Mouse (Mus musculus): ENCODE measurements at regions not wholly inside any gene's neighbourhood (a gene's known extent, or its start where the extent isn't known, plus 50 kb on each side); places are given as distances from the start of the nearest gene placed in this dataset.
"Not testable (repeated sequence)": the region's sequence is repeated elsewhere in the genome, so short reads cannot be mapped to it uniquely, and the experiment has no call there.

DNA sequence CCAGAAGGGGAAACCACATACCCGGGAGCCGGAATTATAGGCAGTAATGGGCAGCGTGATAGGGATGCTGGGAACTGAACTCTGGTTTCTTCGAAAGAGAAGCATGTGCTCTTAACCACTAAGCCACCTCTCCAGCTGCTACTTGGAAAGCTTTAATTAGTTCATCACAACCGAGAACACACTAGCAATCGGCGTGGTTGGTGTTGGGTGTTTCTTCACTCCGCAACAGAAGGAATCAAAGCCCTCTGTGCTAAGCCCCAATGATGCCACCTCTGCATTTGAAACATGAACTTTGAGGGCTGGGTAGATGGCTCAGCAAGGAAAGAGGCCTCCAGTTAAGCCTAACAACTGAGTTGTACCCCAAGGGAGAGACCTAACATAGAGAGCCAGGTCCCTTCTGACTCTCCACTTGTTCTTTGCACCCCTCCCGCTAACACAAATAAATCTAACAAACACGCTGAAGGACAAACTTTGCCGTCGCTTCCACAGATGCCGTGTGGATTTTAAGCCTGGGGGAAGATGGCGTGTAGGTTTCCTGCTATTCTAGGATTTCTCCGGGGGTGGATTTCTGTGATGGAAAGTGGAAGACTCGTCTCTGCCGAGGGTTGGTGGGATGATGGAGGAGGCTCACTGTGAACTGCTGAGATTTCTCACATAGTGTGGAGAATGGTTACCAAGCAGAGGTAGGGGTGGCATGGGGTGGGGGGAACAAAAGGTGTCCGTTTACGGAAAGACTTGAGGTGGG lies 257.4 kb downstream of the Diras2 start:
- no peak for DNase-seq (ENCODE audit: low spot score)

DNA sequence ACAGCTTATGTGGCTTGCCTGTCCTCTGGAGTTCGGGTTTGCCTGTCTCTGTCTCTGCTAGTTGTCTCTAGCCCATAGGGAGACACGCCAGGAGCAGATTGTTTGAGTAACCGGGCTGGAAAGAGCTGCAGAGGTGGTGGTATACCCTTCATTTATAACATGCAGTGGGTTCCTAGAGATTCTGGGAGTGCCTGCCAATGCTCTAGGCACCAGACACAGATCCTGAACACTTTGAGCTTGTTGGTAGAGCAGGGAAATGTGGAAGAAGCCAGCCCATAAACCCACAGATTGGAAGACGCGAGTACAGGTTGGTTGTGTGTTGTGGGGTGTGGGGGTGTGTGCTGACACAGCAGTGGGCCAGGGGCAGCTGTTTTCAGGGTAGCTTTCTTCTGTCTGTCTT lies 255.9 kb downstream of the Diras2 start:
- DNase-seq (ENCODE audit: low spot score), result no peak

DNA sequence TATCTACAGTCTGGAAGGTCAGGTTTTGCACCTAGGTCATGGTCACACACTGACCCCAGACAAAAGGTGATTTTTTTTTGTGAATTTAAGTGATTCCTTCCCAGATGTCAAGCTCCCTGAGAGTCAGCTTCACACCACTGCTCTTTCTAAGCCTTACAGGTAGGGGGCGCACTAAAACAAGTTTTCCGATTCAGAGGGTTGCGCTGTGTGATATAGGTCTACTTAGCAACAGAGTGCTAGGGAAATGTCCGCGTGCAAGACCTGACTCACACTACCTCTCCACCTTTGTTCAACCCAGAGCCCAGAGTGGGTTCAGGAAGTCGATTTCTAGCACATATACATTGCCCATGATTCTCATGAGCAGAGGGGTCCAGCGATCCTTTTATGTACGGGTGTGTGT lies 255.4 kb downstream of the Diras2 start:
- no peak for DNase-seq (ENCODE audit: low spot score)

DNA sequence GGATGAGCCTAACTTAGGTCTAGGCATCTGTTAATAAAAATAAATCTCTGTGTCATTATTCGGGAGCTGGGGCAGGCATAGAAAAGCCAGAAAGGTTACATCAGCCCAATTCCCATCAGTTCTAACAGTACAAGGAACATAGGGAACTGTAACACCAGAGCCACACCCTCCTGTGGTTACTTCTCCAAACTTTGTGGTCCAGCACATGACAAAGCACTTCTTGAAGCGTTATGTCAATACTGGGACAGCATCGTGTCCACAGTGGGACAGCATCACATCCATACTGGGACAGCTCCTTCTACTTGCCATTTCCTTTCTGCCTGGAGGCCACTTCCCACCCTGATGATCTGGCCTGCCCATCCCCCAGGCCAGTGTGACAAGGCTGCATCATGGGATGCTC lies 253.9 kb downstream of the Diras2 start:
- DNase-seq (ENCODE audit: low spot score), result no peak

DNA sequence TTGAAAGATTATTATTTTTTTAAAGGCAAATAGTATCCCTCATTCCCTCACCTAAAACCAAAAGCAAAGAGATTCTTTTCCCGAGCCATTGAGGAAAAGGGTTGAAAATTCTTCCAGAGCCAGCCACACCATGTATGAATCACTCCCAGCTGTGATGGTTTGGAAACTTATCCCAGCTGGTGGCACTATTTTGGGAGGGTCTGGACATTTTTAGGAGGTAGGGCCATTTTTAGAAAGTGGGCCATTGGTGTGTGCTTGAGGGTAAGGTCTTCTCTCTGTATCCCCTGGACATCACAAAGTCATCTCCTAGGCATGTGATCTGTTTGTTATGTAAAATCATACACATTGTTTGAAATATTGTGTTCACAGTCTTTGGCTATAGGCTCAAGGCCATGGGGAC lies 252.2 kb downstream of the Diras2 start:
- no peak for DNase-seq (ENCODE audit: low spot score)

DNA sequence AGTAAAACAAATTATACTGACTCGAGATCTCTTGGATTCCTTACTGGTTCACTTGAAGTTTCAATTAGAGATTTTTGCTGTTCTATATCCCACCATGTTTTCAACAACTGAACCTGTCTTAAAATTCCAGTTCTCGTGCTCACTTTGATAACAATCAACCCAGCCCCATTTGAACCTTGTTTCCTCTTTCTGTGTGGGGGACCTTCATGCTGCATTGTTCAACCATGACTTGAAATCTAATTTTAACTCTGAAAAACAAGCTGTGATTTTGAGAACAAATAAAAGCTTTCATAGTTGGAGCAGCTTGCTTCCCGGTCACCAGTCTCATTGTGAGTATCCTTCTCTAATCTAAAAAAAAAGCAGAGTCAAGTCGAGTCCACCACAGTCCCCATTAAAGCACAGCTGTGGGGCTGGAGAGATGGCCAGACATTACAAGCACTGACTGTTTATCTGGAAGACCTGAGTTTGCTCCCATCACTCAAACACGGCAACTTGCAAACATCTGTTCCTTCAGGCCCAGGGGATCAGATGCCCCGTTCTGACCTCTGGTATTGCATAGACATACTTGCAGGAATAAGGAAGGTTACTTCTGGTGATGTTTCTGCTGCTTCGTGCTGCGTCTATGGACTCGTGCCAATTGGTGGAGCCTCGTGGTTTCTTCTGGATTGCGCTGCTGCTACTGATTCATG lies 251.7 kb downstream of the Diras2 start:
- DNase-seq (ENCODE audit: low spot score), result no peak

DNA sequence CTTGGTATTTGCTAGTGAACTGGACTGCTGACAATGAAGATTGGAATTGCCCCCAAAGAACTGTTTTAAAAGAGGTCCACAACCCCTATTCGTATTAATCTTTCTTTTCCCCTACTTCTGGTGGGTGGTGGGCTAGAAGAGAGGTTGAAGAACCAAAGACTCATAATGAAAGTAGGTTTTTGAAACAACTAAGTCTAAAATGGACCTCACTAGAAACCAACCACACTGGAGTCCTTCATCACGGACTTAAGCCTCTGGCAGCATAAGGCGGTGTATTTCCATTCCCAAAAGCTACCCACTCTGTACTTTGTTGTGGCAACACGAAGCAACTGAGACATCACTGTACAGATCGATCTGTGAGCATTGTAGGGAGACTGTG lies 251.1 kb downstream of the Diras2 start:
- DNase-seq (ENCODE audit: low spot score), result no peak

DNA sequence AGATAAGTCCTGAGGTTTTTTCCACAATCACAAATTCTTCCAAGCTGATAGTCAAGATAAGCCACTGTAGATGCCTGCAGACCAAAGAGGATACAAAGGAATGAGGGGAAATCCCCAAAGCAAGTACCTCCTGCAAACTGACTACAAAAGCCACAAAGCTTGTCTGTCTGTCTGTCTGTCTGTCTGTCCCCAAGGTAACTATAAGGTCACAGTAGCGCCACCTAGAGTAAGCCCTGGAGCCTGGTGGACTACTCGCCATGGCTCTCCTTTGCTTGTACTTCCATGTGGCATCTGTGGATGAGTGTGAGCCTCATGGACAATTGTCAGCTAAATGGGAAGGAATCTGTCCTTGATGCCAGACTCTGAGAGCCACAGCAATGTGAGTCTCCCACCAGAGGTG lies 249.8 kb downstream of the Diras2 start:
- DNase-seq (ENCODE audit: low spot score), result no peak

DNA sequence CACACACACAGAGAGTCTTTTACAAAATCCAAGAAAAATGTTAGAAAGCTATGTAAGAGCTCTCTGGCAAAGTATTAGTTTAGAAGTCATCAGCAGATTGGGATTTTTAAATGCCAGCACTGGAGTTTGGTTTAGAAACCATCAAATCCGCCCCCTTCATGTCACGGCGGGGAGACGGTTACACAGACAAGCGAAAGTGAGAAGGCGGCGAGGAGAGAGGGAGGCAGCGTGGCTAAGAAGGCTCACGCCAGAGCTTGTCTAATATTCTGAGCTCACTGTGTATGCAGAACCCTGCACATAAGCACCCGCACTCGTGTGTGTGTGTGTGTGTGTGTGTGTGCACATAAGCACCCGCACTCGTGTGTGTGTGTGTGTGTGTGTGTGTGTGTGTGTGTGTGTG lies 248.6 kb downstream of the Diras2 start:
- DNase-seq (ENCODE audit: low spot score), result no peak

DNA sequence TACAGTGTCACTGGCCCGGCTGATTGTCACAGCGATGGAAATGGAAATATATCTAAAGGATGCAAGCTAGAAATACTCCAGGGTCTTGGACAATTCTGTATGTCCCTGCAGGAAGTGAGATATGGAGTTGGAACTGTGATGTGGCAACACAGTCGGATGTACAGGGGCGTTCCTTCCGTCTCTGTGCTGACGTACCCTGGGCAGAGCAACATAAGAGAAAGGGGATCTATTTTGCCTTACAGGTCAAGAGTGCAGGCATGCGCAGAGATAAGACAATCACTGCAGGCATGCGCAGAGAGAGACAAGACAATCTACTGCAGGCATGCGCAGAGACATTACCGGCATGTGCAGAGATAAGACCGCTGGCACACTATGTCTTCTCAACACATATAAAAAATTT lies 247.6 kb downstream of the Diras2 start:
- DNase-seq (ENCODE audit: low spot score), result no peak

DNA sequence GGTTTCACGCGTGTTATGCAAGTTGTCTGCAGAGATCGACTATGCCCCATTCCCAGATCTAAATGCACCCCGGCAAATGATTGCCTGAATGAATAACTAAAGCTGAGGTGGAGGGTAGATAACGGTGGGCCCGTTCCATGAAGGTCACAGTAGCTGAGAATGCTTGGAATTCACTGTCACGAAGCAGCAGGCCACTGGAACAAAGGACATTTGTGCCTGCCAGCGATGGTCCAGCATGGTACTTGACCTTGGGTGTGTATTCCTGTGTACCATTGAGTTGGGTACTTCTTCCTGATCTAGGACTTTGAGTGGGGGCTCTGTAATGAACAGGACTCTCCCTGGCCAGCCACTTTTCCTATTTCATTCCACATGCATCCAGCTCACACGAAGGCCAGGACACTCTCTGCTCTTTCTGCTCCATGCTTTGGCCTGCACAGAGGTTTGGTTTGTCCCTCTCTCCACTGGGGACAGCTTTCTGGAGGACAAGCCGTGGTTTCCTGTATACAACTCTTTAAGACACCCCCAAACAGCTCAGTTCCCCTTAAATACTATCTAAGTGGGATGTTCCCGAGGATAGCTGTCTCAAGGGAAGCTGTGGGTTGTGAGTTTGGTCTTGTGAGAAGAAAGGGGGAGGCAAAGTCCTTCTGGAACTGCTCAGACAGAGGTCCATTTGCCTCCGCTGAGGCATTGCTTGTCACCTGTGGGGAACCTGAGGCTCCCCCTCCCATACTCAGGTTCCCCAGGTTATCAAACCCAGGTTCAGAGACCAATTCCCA lies 246.9 kb downstream of the Diras2 start:
- no peak for DNase-seq (ENCODE audit: low spot score)

DNA sequence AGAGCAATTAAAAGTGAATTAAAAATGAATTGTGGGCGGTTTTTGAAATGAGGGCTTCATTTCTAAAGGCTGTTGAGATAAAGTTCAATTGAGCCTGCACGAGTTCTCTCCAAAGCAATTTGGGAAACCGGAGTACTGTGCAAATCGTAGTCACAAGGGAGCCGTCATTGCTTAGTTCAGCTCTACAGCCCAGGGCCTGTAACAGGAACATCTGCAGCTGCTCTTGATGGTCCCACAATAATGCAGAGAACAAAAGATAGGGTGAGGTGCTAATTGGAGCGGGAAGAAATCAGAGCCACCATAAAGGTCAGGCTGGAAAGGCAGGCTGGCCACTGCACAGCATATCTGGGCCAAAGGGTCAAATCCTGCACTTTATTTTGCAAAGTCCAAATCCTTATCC lies 242.7 kb downstream of the Diras2 start:
- no peak for DNase-seq (ENCODE audit: low spot score)

DNA sequence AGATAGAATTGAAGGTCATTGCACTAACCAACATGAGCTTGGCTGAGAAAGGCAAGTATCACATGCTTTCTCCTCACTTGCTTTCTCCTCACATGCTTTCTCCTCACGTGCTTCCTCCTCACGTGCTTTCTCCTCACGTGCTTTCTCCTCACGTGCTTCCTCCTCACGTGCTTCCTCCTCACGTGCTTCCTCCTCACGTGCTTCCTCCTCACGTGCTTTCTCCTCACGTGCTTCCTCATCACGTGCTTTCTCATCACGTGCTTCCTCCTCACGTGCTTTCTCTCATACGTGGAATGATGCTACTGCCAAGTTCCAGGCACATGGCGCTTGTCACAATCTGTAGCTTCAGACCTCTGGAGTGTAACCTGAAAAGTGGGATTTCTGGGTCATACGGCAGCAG lies 235.2 kb downstream of the Diras2 start:
- no peak for DNase-seq (ENCODE audit: low spot score)

DNA sequence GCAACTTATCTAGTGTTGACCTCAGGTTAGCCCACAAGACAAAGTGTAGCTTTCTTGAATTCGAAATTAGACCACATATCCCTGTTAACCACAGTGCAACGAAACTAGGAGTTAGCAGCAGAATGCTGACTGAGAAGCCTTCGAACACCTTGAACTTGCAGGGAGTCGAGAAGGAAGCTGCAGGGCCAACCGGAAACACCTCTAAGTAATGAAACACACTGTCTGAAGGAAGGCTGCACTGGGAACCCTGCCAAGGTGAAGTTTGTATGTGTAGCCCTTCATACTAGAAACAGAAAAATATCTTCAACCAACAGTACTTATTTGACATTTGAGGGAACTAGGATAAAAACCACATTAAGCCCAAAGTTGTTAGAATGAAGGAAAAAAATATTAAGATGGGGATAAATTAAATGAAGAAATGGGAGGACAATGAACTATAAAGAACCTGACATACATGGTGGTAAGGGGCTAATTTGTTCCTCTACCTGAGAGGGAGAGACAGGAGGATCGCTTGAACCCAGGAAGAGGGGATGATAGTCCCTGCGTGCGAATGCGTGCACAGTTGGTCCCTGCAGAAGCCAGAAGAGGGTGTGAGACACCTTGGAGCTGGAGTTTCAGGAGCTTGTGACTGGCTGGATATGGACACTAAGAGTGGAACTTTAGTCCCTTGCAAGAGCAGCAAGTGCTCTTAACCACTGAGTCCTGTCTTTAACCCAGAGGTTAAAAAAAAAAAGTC lies 234.4 kb downstream of the Diras2 start:
- no peak for DNase-seq (ENCODE audit: low spot score)

DNA sequence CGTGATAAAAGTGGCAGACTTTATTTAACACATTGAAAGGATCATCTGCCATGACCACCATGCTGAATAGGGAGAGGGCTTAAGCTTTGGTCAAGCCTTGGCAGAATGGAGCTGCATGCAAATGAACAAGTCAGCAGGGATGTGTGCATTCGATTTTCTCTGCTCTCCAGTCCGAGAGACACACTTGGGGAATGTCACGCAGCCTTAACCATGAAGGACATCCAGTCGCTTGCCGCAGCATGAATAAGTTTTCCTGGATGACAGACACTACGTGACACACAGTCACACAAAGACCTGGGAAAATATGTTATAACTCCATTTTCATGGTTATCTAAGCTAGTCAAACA lies 233.8 kb downstream of the Diras2 start:
- no peak for DNase-seq (ENCODE audit: low spot score)

DNA sequence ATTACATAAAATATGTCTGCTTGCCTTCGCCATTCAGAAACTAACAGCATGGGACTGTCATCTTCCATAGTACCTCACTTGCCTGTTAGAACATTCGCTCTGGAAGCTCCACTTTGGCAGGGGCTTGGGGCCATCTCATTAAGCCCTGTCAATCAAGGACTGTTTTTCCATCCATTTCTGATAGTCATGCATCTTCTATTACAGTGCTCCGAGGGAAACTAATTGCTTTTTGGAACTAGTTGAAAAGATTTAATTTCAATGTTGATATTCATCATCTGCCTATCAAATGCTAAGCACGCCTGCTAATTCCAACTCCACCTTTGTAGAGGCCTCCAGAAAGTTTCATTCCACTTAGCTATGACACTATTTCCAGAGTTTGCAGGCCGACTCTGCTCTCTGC lies 232.7 kb downstream of the Diras2 start:
- no peak for DNase-seq (ENCODE audit: low spot score)

DNA sequence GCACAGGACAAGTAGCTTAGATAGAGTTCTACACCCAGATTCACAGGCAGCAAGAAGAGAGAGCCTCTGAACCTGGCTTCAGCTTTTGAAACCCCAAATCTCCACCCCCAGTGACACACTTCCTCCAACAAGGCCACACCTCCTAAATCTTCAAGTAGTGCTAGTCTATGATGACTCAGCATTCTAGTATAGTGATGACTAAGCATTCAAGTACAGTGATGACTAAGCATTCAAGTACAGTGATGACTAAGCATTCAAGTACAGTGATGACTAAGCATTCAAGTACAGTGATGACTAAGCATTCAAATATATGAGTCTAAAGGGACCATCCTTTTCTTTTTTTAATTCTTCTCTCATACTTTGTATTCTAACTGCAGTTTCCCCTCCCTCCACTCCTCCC lies 225.8 kb downstream of the Diras2 start:
- DNase-seq (ENCODE audit: low spot score), result not testable (repeated sequence)

DNA sequence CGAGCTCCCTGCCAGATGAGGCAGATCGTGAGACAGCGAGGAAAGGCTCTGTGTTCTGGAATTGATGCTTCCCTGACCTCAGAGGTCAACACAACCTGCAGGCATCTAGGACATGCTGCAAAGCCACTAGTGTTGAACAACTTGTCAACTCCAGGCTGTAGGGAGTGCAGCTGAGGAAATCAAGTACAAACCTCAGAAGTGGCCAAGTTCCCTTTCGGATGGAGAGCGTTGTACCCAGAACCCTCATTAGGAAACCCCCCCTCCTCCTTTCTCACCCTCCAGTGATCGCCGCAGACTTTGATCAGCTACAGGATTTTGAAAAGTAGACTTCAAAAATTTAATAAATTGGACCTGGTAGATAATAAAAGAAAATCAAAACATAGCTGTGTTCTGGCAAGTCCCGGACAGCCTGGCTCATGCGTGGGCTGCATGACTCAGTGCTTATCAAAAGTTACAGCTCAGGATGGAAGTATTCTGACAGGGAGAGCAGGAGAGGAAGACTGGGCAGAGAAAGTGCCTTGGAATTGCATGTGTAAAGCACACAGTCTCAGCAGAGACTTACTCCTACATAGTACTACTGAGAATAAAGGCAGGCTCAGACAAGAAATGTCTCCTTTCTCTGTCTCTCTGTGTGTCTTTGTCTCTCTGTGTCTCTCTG lies 224.2 kb downstream of the Diras2 start:
- no peak for DNase-seq (ENCODE audit: low spot score)

DNA sequence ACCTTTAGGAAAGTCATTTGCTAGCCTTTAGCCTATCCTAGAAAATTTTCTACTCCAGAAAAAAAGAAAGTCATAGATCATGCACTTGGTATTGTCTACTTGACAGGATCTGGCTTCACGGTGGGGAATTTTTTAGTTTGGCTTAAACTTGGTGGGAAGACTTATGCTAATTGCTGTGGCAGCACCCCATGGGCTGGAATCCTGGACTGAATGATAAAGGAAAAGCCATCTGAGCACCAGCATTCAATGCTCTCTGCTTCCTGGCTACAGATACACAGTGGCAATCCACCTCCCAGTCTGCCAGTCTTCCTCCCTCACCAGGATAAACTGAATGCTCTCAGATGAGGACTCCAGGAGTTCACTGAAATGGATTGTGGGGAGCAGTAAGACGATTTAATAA lies 220.1 kb downstream of the Diras2 start:
- no peak for DNase-seq (ENCODE audit: low spot score)

DNA sequence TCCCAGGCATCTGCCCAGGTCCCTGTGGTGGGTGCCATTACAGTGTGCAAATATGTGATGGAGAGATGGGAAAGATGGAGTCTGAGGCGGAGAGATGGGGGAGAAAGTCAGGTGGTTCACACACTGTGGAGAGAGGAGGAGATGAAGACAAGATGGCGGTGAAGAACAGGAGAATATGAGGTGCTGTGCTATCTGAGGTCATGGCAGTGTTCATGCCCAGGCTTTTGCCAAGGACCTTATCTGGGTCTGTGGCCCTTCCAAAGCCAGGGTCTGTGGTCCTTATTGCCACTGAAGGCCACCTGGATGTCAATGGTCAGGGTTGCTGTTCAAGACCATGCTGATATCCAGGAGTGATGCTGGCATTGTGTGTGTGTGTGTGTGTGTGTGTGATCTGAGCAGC lies 212.8 kb downstream of the Diras2 start:
- no peak for DNase-seq (ENCODE audit: low spot score)

DNA sequence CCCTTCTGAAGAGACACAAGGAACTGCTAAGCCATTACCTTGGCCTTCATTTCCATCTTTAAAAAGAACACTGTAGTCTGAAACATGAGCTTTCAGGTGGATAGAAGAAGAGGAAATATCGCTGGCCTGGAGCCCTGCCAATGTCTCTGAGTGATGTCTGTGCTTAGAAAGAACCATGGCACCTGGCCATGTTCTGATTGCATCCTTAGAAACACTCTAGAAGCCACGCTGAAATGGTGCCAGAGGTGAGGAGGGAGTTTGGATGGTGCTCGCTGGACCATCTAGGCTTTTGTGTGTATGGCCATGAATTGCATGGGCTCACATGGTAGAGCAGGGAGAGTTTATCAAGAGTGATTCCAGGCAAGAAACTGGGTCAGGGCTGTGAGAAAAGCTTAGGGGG lies 207.4 kb downstream of the Diras2 start:
- no peak for DNase-seq (ENCODE audit: low spot score)

DNA sequence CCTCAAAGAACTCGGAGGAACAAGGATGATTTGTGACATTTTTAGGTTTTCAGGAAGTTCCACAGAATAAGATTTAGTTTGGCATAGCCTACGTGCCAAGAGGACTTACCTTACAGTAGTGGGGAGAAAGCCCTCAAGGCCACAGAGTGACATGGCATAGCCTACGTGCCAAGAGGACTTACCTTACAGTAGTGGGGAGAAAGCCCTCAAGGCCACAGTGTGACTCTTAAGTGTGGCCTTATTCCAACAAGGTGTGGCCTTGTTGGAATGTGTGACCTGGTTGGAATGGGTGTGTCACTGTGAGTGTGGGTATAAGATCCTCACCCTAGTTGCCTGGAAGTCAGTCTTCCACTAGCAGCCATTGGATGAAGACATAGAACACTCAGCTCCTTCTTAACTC lies 206.7 kb downstream of the Diras2 start:
- not testable (repeated sequence) for DNase-seq (ENCODE audit: low spot score)

Measured in layer of hippocampus, adult 9-10 months (tissue).